In genomic region chr2:127378611-127378990, GRCm38 (mm10) we compare ENCODE assay signal across 19 mouse cellular contexts. TPM values are rescaled to one million over a fixed set of nuclear protein-coding genes. Genes with fewer than 3 reads are reported as not detected.
DNase-seq lines count a peak whose midpoint lies in the region; ATAC-seq and TF ChIP-seq lines count a peak whose summit lies in the region.
"Had no signal": no experiment of that assay in that cellular context is flagged by ENCODE, and none has a peak within 500 bp of the region (broad histone marks: within the 10 kb centered on the region; RNA-seq: fewer than 3 reads in every experiment).

No protein-coding gene starts in this region.

- no peak overlapping the region for H3K9ac ChIP-seq in hindbrain, postnatal 0 days (replicated peaks; ENCODE audit: low read length)
- H3K9ac ChIP-seq in hindbrain, embryonic 12.5 days, result no peak overlapping the region
- no peak overlapping the region for H3K9ac ChIP-seq in liver, embryonic 16.5 days (ENCODE audit: low read depth, low read length)
- H3K9ac ChIP-seq: embryonic facial prominence, embryonic 15.5 days; intestine, embryonic 15.5 days; limb, embryonic 12.5 days; neural tube, embryonic 12.5 days had no signal

- peak; percentile 44; the same call in 1 of the 2 replicates for ATAC-seq in hindbrain, postnatal 0 days
- ATAC-seq in hindbrain, embryonic 12.5 days (ENCODE audit: low FRiP score), result no peak
- no peak for ATAC-seq in liver, embryonic 16.5 days (ENCODE audit: low read depth)
- ATAC-seq: intestine, embryonic 15.5 days had no signal

- WGBS in hindbrain, postnatal 0 days, result 58% methylated on average over 7 of the region's 7 CpGs
- 70% methylated on average over 7 of the region's 7 CpGs for WGBS in hindbrain, embryonic 12.5 days
- 63% methylated on average over 7 of the region's 7 CpGs for WGBS in liver, embryonic 16.5 days (ENCODE audit: insufficient replicate concordance)

- H3K27ac ChIP-seq in hindbrain, postnatal 0 days, result no peak overlapping the region
- no peak overlapping the region for H3K27ac ChIP-seq in hindbrain, embryonic 12.5 days
- 0 out of 2 replicates have a peak overlapping the region, but pooled peaks have one; percentile 0 for H3K27ac ChIP-seq in liver, embryonic 16.5 days (ENCODE audit: low read length)
- H3K27ac ChIP-seq: embryonic facial prominence, embryonic 15.5 days; intestine, embryonic 15.5 days; limb, embryonic 12.5 days; neural tube, embryonic 12.5 days had no signal

- no peak for DNase-seq in hindbrain, postnatal 0 days (ENCODE audit: low spot score)
- peak; percentile 25 for DNase-seq in lung, postnatal 14 days
- DNase-seq in lung, postnatal 4 days, result no peak
- peak; percentile 25 for DNase-seq in fibroblast of lung, adult 2 months (ENCODE audit: low read depth)
- no peak for DNase-seq in thymus, postnatal 25 days
- DNase-seq: adrenal gland, adult 8-10 months; cerebellum, postnatal 36 days; heart, postnatal 36 days; layer of hippocampus, postnatal 36 days; thymus, postnatal 4 days had no signal

- H3K4me1 ChIP-seq in hindbrain, postnatal 0 days (ENCODE audit: insufficient read depth, low read length), result peaks cover 6% of the 10 kb centered on the region
- peaks cover 9% of the 10 kb centered on the region for H3K4me1 ChIP-seq in hindbrain, embryonic 12.5 days
- peaks cover 52% of the 10 kb centered on the region for H3K4me1 ChIP-seq in liver, embryonic 16.5 days (ENCODE audit: control insufficient read depth, low read depth, low read length)
- H3K4me1 ChIP-seq: embryonic facial prominence, embryonic 15.5 days; limb, embryonic 12.5 days had no signal

- no peak for TF ChIP-seq CTCF in hindbrain, postnatal 0 days (IDR thresholded peaks at IDR 0.05; ENCODE audit: low read depth)

- no peaks in the 10 kb centered on the region for H3K27me3 ChIP-seq in hindbrain, postnatal 0 days (ENCODE audit: insufficient read depth, low read length)
- peaks cover 5% of the 10 kb centered on the region; the same call in 1 of the 2 replicates for H3K27me3 ChIP-seq in hindbrain, embryonic 12.5 days
- no peaks in the 10 kb centered on the region for H3K27me3 ChIP-seq in liver, embryonic 16.5 days (ENCODE audit: control insufficient read depth, insufficient read depth, low read depth, low read length)
- H3K27me3 ChIP-seq: embryonic facial prominence, embryonic 15.5 days; intestine, embryonic 15.5 days; limb, embryonic 12.5 days; neural tube, embryonic 12.5 days had no signal

- H3K4me2 ChIP-seq in hindbrain, postnatal 0 days (ENCODE audit: low read depth, low read length), result no peak overlapping the region
- no peak overlapping the region for H3K4me2 ChIP-seq in hindbrain, embryonic 12.5 days (replicated peaks)
- no peak overlapping the region for H3K4me2 ChIP-seq in liver, embryonic 16.5 days (ENCODE audit: low read depth, low read length)
- H3K4me2 ChIP-seq: embryonic facial prominence, embryonic 15.5 days; intestine, embryonic 15.5 days; limb, embryonic 12.5 days; neural tube, embryonic 12.5 days had no signal

- no peaks in the 10 kb centered on the region for H3K9me3 ChIP-seq in hindbrain, postnatal 0 days (ENCODE audit: low read length)
- H3K9me3 ChIP-seq in hindbrain, embryonic 12.5 days (replicated peaks), result no peaks in the 10 kb centered on the region
- H3K9me3 ChIP-seq in liver, embryonic 16.5 days (replicated peaks; ENCODE audit: control insufficient read depth, low read length), result no peaks in the 10 kb centered on the region
- H3K9me3 ChIP-seq: embryonic facial prominence, embryonic 15.5 days; intestine, embryonic 15.5 days; limb, embryonic 12.5 days; neural tube, embryonic 12.5 days had no signal

- no peak overlapping the region for H3K4me3 ChIP-seq in hindbrain, postnatal 0 days (ENCODE audit: low read length)
- no peak overlapping the region for H3K4me3 ChIP-seq in hindbrain, embryonic 12.5 days
- no peak overlapping the region for H3K4me3 ChIP-seq in liver, embryonic 16.5 days (ENCODE audit: low read depth, low read length)
- H3K4me3 ChIP-seq: embryonic facial prominence, embryonic 15.5 days; intestine, embryonic 15.5 days; limb, embryonic 12.5 days; neural tube, embryonic 12.5 days had no signal

- H3K36me3 ChIP-seq in hindbrain, postnatal 0 days (ENCODE audit: insufficient read depth, low read length), result no peaks in the 10 kb centered on the region
- H3K36me3 ChIP-seq in hindbrain, embryonic 12.5 days, result no peaks in the 10 kb centered on the region
- H3K36me3 ChIP-seq in liver, embryonic 16.5 days (ENCODE audit: control insufficient read depth, insufficient read depth), result no peaks in the 10 kb centered on the region
- H3K36me3 ChIP-seq: embryonic facial prominence, embryonic 15.5 days; intestine, embryonic 15.5 days; limb, embryonic 12.5 days; neural tube, embryonic 12.5 days had no signal

RNA-seq across cellular contexts. Expression of gene Adra2b, which starts 15.6 kb away (rescaled TPM):
- total RNA-seq in hindbrain, postnatal 0 days (2014; rRNA removed), result 0.47 and 0.99 TPM in 2 replicates
- 0.89 and 1.1 TPM in 2 replicates for polyA plus RNA-seq in hindbrain, postnatal 0 days (2015; fragmentation: Nextera tagmentation; extraction: Ambion mirVana)
- polyA plus RNA-seq in hindbrain, embryonic 12.5 days (2016; fragmentation: Nextera tagmentation; extraction: Ambion mirVana), result 2.4 and 2.6 TPM in 2 replicates
- polyA plus RNA-seq in liver, embryonic 16.5 days (2015; fragmentation: Nextera tagmentation; extraction: Ambion mirVana), result 16.7 and 19.2 TPM in 2 replicates

RNA-seq across cellular contexts. Expression of gene Astl, which starts 40.2 kb away (rescaled TPM):
- not detected in 2 replicates for total RNA-seq in hindbrain, postnatal 0 days (2014; rRNA removed)
- not detected in 2 replicates for polyA plus RNA-seq in hindbrain, postnatal 0 days (2015; fragmentation: Nextera tagmentation; extraction: Ambion mirVana)
- not detected in 2 replicates for polyA plus RNA-seq in hindbrain, embryonic 12.5 days (2016; fragmentation: Nextera tagmentation; extraction: Ambion mirVana)
- not detected in 2 replicates for polyA plus RNA-seq in liver, embryonic 16.5 days (2015; fragmentation: Nextera tagmentation; extraction: Ambion mirVana)
- total RNA-seq: adrenal gland, adult 8-10 months; gastrocnemius, postnatal 25 days; heart, postnatal 36 days; layer of hippocampus, postnatal 36 days had no signal
- polyA plus RNA-seq: embryonic facial prominence, embryonic 15.5 days; forebrain, embryonic 16.5 days; intestine, embryonic 15.5 days; limb, embryonic 12.5 days; neural tube, embryonic 12.5 days; stomach, embryonic 16.5 days had no signal

RNA-seq across cellular contexts. Expression of gene Dusp2, which starts 42.6 kb away (rescaled TPM):
- 8.7 and 14.3 TPM in 2 replicates for total RNA-seq in hindbrain, postnatal 0 days (2014; rRNA removed)
- 19.4 and 19.9 TPM in 2 replicates for polyA plus RNA-seq in hindbrain, postnatal 0 days (2015; fragmentation: Nextera tagmentation; extraction: Ambion mirVana)
- 5.5 and 6.9 TPM in 2 replicates for polyA plus RNA-seq in hindbrain, embryonic 12.5 days (2016; fragmentation: Nextera tagmentation; extraction: Ambion mirVana)
- 1.8 and 2.2 TPM in 2 replicates for polyA plus RNA-seq in liver, embryonic 16.5 days (2015; fragmentation: Nextera tagmentation; extraction: Ambion mirVana)

RNA-seq across cellular contexts. Expression of gene Gpat2, which starts 46.4 kb away (rescaled TPM):
- 0.42 TPM in 1 of 2 replicates, not detected in the other for total RNA-seq in hindbrain, postnatal 0 days (2014; rRNA removed)
- 0.21 and 0.28 TPM in 2 replicates for polyA plus RNA-seq in hindbrain, postnatal 0 days (2015; fragmentation: Nextera tagmentation; extraction: Ambion mirVana)
- 0.12 and 0.15 TPM in 2 replicates for polyA plus RNA-seq in hindbrain, embryonic 12.5 days (2016; fragmentation: Nextera tagmentation; extraction: Ambion mirVana)
- polyA plus RNA-seq in liver, embryonic 16.5 days (2015; fragmentation: Nextera tagmentation; extraction: Ambion mirVana), result 0.28 and 0.38 TPM in 2 replicates
- total RNA-seq: gastrocnemius, postnatal 25 days; heart, postnatal 36 days had no signal

Comparison
In these comparisons a context has a peak if more than half of its experiments do, and no peak if none do; other contexts are left out.
1. DNase-seq: peak in lung, postnatal 14 days (single experiment) and fibroblast of lung, adult 2 months (single experiment); none in hindbrain, postnatal 0 days (single experiment), lung, postnatal 4 days (0 of 2) and thymus, postnatal 25 days (single experiment).